Mouse (Mus musculus): ENCODE measurements around the gene 1700028K03Rik.

1700028K03Rik gene

DNA sequence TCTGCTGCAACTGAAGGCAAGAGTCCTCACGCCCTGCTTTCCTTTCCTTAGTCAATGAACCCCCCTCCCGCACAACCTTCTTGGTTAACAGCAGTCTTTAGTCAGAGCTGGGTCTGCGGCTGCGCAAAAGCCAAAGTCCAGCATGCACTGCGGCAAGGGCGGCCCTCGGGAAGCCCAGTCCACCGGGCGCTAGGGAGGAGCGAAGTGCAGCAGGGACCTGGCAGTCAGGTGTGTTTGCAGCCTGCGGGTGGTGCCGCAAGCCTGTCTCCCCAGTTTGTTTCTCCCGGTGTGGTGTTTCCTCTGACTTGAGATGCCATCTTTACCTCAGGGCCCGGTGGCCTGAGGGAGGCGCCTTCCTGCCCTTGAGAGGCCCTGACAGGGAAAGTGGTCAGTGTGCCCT is at the start of gene 1700028K03Rik:
Gene 1700028K03Rik, plus strand, starts transcription at position 129 of the 400 bp plus-strand sequence.
- ATAC-seq (ENCODE audit: insufficient number of reproducible peaks, low FRiP score, low TSS enrichment), result no peak

GRCm38 (mm10) chr5:107488996-107489395 is 45.5 kb upstream of the 1700028K03Rik start:
- ATAC-seq (ENCODE audit: insufficient number of reproducible peaks, low FRiP score, low TSS enrichment), result no peak

DNA sequence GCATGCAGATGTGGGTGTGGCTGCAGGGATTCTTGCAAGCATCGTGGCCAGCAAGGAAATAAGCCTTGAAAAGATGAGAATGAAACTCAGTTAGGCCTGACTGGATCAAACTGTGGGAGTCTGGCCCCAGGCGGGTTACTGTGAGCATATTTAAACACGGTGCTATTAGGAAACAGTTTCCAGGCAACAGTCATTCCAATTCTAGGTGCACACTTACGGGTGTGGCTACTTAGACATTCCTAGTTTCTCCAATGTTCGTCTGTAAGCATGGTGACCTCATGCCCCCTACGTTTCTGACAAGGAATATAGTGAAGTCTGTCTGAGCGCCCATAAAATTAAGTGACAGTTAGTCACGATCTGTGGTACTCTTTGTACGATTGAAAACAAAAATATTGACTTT is 43.5 kb upstream of the 1700028K03Rik start:
- no peak for ATAC-seq (ENCODE audit: insufficient number of reproducible peaks, low FRiP score, low TSS enrichment)

GRCm38 (mm10) chr5:107492471-107492870 is 42.0 kb upstream of the 1700028K03Rik start:
- no peak for ATAC-seq (ENCODE audit: insufficient number of reproducible peaks, low FRiP score, low TSS enrichment)

DNA sequence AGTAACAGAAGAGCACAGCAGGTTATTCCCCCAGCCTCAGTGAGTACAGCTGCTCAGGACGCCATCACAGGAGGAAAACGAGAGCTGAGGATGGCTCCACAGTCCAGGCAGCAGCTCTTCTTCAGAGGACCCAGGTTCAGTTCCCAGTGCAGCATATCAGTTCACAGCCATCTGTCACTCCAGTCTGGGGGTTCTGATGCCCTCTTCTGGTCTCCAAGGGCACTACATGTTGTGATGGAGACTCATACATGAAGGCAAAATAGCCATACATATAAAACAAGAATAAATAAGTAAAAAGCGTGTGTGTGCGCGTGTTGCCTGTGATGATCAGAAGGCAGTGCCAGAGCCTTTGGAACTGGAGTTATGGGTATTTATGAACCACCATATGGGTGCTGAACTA is 39.8 kb upstream of the 1700028K03Rik start:
- no peak for ATAC-seq (ENCODE audit: insufficient number of reproducible peaks, low FRiP score, low TSS enrichment)

DNA sequence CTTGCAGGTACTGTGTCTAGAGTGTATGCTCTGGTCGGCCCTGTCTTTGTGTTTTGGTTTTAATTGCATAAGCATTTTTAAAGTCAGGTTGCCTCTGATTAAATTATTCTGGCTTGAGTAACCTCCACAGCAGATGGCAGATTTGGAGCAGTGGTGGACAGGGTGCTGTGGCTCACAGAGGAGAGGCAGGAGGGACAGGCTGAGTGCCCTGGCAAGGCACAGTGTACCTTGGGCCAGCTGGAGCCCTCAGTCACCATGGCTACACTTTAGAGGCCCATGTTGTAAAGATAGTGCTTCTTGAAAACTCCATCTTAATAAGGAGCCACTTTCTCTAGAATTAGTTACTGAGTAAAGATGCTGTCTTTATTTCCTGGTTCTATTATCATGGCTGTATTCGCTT is 38.5 kb upstream of the 1700028K03Rik start:
- peak; percentile 96 for ATAC-seq (ENCODE audit: insufficient number of reproducible peaks, low FRiP score, low TSS enrichment)

DNA sequence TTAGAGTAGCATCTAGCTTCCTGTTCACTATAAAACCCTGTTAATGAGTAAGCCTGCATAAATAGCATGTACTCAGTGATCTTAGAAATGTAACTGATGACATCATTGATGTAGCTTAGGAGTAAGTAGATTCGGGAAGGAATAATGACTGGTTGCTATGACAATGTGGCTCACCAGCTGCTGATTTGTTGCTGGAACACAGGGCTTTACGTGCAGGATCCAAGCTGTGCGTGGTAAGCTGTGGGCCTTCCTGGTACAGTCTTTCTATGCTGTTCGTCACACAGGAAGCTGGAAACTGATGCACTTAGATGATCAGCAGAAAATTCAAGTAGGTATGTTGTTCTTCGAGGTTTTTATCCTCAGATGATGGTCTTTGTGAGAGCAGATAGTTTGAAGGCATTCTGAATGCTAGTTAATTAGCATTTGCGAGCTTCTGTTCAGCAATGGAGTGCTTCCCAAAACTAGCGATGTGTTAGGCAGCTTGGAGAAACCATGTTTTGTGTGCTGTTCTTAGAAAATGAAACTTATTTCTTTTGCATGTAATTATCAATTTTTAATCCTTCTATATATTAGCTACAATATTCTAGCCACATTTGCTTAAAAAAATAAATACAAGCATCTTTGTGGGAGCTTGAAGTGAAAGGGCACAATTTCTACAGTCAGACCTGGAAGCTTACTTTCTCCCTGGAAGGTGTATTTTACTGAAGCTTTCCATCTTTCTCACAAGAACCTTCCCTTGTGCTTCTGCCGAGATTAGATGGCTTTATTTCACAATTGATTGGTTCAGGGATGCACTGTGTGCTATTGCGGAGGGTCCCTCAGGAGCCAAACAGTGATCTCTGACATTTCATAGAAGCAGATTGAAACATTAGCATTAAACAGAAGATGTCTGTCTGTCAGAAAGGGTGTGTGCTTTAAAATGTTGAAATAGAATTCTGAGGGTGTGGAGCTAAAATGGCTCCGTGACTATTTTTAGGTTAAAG is 36.7 kb upstream of the 1700028K03Rik start:
- no peak for ATAC-seq (ENCODE audit: insufficient number of reproducible peaks, low FRiP score, low TSS enrichment)

DNA sequence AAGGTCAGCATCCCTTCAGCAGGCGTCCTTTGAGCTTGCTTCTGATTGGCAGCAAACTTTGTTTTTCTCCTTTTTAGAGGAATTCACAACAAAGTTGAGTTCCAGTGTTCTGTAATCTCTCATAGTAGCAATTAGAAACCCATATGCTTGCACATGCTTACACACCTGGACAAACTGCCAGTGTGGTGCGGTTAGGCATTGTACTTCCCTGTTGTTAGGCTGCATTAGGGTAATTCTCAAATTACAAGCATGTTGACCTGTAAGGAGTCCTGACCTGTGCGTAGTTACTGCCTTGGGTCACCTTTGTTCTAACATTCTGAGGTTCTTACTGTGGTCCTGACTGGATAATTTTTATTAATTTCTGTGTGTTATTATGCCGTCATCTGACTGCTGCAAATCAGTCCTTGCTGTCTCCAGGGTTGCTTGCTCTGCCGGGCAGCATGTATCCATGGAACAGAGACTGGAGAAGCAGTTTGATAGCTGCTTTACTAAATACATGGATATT is 35.7 kb upstream of the 1700028K03Rik start:
- no peak for ATAC-seq (ENCODE audit: insufficient number of reproducible peaks, low FRiP score, low TSS enrichment)

- ATAC-seq (ENCODE audit: insufficient number of reproducible peaks, low FRiP score, low TSS enrichment), result no peak
Observed at GRCm38 (mm10) chr5:107499891-107500535, 34.5 kb upstream of the 1700028K03Rik start.

GRCm38 (mm10) chr5:107500741-107501140 is 33.8 kb upstream of the 1700028K03Rik start:
- no peak for ATAC-seq (ENCODE audit: insufficient number of reproducible peaks, low FRiP score, low TSS enrichment)

- ATAC-seq (ENCODE audit: insufficient number of reproducible peaks, low FRiP score, low TSS enrichment), result no peak
Observed at GRCm38 (mm10) chr5:107507321-107507720, 27.2 kb upstream of the 1700028K03Rik start, which contains the start of gene Gm42669. Gm42669 (plus strand) TSS chr5:107507621.

- no peak for ATAC-seq (ENCODE audit: insufficient number of reproducible peaks, low FRiP score, low TSS enrichment)
Observed at GRCm38 (mm10) chr5:107510503-107510902, 24.0 kb upstream of the 1700028K03Rik start.

DNA sequence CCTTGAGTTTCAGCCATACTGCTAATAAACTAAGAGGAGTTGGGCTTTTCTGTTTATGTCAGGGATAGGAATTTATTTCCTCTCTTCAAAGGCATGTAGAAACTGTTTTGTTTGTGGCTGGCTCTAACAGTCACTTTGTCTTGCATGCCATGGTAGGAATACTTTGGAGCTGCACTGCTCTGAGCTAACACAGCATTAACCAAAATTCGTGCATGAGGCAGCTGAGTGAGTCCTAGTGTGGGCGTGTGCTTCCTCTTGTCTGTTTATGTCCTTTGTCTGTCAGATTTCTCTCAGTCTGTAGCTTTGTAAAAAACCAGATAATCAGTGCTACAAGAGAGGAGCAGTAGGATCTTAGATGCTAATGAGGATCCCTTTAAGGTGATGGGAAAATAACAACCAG is 23.2 kb upstream of the 1700028K03Rik start:
- no peak for ATAC-seq (ENCODE audit: insufficient number of reproducible peaks, low FRiP score, low TSS enrichment)

DNA sequence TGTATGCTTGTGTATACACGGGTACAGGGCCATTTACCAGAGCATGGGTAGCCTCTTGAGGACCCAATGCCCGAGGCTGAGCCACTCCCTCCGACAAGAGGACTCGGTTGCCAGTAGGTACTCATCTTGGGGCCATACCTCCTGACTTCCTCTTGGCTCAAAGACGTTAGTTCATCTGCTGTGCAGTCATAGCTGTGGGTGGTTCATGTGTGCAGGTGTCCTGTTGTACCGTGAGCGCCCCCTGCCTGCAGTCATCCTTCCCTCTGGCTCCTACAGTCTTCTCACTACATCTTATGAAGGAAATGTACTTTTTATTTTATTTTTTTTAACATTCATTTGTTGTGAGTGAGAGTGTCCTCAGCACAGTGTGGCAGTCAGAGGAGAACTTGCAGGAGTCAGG is 20.9 kb upstream of the 1700028K03Rik start:
- ATAC-seq (ENCODE audit: insufficient number of reproducible peaks, low FRiP score, low TSS enrichment), result peak; percentile 61; the same call in 1 of the 2 replicates

DNA sequence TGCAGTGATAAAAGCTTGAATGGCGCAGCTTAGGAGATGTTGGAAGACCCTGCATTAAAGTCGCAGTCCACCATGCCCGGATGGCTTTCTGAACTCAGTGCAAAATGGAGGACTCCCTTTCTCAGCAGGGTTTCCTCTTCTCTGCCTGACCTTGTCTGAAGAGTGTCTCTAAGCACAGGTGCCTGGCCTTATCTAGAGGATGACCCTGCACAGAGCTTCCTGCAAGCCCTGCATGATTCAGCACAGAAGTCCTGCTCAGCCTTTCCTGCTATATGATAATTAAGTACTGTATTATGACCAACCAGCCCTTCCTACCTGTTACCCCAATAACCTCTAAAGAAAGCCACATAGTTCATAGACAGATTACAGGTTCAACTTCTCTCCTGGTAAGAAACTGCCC is 19.1 kb upstream of the 1700028K03Rik start:
- ATAC-seq (ENCODE audit: insufficient number of reproducible peaks, low FRiP score, low TSS enrichment), result no peak

DNA sequence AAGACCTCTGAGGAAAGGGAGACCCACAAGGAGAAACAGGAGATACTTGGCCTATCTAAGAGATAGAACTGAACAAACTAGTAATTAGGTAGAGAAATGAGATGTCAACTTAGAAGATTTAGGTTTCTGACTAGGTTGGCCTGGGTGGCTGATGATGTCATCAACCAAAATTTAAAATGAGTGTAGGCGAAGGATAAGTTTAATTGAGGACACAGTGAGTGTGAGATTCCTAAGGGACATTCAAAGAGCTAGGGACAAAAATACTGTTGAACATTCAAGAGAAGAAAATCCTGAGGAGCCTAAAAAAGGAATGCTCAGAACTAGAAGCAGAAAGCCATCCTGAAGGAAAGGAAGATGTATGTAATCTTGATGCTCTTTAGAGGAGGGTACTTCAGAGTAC is 18.4 kb upstream of the 1700028K03Rik start:
- no peak for ATAC-seq (ENCODE audit: insufficient number of reproducible peaks, low FRiP score, low TSS enrichment)

GRCm38 (mm10) chr5:107518602-107519001 is 15.9 kb upstream of the 1700028K03Rik start:
- ATAC-seq (ENCODE audit: insufficient number of reproducible peaks, low FRiP score, low TSS enrichment), result no peak

DNA sequence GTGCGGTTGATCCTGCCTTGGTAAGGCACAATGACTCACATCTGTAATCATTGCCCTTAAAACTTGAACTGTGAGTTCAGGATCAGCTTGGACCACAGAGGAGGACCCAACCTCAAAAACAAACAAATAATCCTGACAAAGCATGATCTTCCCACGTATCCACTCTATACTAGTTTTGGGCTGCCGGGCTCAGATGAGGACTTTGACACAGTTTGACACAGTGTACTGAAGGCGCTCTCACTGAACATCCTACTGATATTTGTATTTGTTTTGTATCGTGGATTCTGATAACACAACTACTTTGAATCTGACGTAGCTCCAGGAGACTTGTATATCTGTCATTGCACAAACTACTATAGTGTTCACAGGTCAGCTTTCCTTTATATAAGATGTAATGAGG is 13.1 kb upstream of the 1700028K03Rik start:
- ATAC-seq (ENCODE audit: insufficient number of reproducible peaks, low FRiP score, low TSS enrichment), result no peak

GRCm38 (mm10) chr5:107521897-107522296 is 12.6 kb upstream of the 1700028K03Rik start:
- no peak for ATAC-seq (ENCODE audit: insufficient number of reproducible peaks, low FRiP score, low TSS enrichment)

GRCm38 (mm10) chr5:107524281-107524680 is 10.2 kb upstream of the 1700028K03Rik start:
- ATAC-seq (ENCODE audit: insufficient number of reproducible peaks, low FRiP score, low TSS enrichment), result no peak

DNA sequence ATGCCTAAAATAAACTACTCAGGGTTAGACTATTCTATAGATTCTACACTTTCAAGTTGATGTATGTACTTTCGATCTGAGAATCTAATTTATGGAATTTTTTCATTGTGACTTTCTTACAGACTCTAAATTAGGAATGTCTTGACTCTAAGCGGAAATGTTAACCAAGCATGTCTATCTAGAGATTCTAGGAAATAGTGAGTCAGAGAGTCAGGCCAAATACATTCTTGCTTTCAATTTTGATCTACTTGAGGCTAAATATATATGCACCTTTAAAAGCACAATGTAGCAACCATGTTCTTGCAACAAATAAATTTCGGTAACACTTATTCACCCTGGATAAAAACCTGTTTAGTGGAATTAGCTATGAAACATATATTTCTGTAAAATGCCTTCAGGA is 5.7 kb upstream of the 1700028K03Rik start:
- no peak for ATAC-seq (ENCODE audit: insufficient number of reproducible peaks, low FRiP score, low TSS enrichment)

Measured in cerebellum, adult (tissue).